Mouse (Mus musculus) hindbrain, embryonic 16.5 days (tissue): ENCODE results near the gene Phf20. TPM values are rescaled to one million over a fixed set of nuclear protein-coding genes. Genes with fewer than 3 reads are reported as not detected.

Experiments used
- ATAC-seq: fragments of 200-750 bp; cut with Nextera tagmentation; 2 replicates; pipeline ENCODE4 v1.8.0; 2017; ENCODE audit warnings: moderate TSS enrichment, moderate library complexity
- H3K27ac ChIP-seq: fragments of 300-500 bp; sonication (generic); 2 replicates; pipeline ENCODE4 v1.5.1; 2014; ENCODE audit warnings: low read depth, mild to moderate bottlenecking, control low read depth, low read length, moderate library complexity
- H3K27me3 ChIP-seq: fragments of 300-500 bp; sonication (generic); replicated peaks from 2 replicates; pipeline ENCODE4 v1.6.1; 2014; ENCODE audit warnings: low read length; ENCODE audit not compliant: control insufficient read depth, insufficient read depth
- H3K36me3 ChIP-seq: fragments of 300-500 bp; sonication (generic); 2 replicates; pipeline ENCODE4 v1.6.1; 2014; ENCODE audit warnings: mild to moderate bottlenecking, low read length, moderate library complexity, mixed read lengths; ENCODE audit not compliant: control insufficient read depth, insufficient read depth
- H3K4me1 ChIP-seq: fragments of 300-500 bp; sonication (generic); 2 replicates; pipeline ENCODE4 v1.6.1; 2014; ENCODE audit warnings: low read depth, low read length; ENCODE audit not compliant: control insufficient read depth, insufficient read depth
- H3K4me2 ChIP-seq: fragments of 300-500 bp; sonication (generic); 2 replicates; pipeline ENCODE4 v1.6.1; 2014; ENCODE audit warnings: mild to moderate bottlenecking, low read length, control low read depth, moderate library complexity
- H3K4me3 ChIP-seq: fragments of 300-500 bp; sonication (generic); 2 replicates; pipeline ENCODE4 v1.5.1; 2014; ENCODE audit warnings: mild to moderate bottlenecking, low read length, control low read depth, moderate library complexity
- H3K9ac ChIP-seq: fragments of 300-500 bp; sonication (generic); 2 replicates; pipeline ENCODE4 v1.6.1; 2014; ENCODE audit warnings: low read depth, mild to moderate bottlenecking, control low read depth, low read length, moderate library complexity
- H3K9me3 ChIP-seq: fragments of 300-500 bp; sonication (generic); 2 replicates; pipeline ENCODE4 v1.6.1; 2014; ENCODE audit warnings: mild to moderate bottlenecking, low read length, moderate library complexity; ENCODE audit not compliant: control insufficient read depth
- WGBS: fragments of 180-500 bp; shearing (Covaris S2); extraction: QIAGEN DNeasy Blood & Tissue Kit; methylation state at CpG from one replicate; pipeline ENCODE4 v1.1.7; 2014; 5-methylcytosine and 5-hydroxymethylcytosine counted together
- polyA plus RNA-seq: library from polyadenylated mRNA; unstranded; fragments of >200 nt; fragmentation: Nextera tagmentation; extraction: Ambion mirVana; gene quantifications from 2 replicates; pipeline ENCODE4 v1.2.1, GENCODE M21; 2015

The Phf20 gene
- polyA plus RNA-seq, 1 experiment from 2014 or later = 117 TPM

DNA sequence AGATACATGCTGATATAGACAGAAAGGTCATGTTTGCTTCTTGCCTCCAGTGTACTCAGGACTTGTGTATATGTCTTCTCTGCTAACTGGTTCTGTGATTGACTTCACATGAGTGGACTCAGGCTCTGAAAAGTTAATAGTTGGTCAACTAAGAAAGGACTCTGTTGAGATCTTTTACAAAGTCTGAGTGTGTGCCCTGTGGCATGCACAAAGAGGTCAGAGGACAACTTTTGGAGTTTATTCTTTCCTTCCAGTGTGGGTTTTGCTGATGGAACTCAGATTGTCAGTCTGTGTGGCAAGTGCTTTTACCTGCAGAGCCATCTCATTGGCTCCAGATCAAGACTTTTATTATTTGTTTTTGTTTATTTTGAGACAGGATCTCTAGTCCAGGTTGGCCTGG, 54.5 kb downstream of the Phf20 start:
- H3K27me3 ChIP-seq = no peaks in the 10 kb centered on the region
- H3K4me3 ChIP-seq = no peak overlapping the region
- H3K4me1 ChIP-seq = no peaks in the 10 kb centered on the region
- H3K9ac ChIP-seq = no peak overlapping the region
- no peaks in the 10 kb centered on the region for H3K9me3 ChIP-seq
- ATAC-seq = no peak
- no peak overlapping the region for H3K4me2 ChIP-seq
- H3K27ac ChIP-seq = no peak overlapping the region
- H3K36me3 ChIP-seq = peaks cover 17% of the 10 kb centered on the region

DNA sequence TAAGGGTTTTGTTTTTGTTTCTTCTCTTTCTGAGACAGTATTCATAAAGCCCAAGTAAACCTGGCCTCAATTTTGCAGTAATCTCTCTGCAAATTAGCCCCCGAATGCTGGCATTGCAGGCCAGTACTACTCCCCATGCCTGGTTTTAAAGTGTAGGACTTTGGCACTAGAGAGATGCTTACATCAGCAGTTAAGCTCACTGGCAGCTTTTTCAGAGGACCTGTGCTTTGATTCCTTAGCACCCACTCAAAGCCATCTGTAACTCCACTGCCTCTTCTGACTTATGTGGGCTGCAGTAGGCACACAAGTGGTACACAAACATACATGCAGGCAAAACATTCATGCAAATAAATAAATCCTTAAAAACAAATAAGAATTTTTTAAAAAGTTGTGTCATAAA, 55.0 kb downstream of the Phf20 start:
- Histone ChIP-seq H3K27me3 (no peaks in the 10 kb centered on the region), H3K4me3 (no peak overlapping the region), H3K4me1 (no peaks in the 10 kb centered on the region), H3K27ac (no peak overlapping the region), H3K9ac (no peak overlapping the region), H3K9me3 (no peaks in the 10 kb centered on the region), H3K36me3 (peaks cover 17% of the 10 kb centered on the region), H3K4me2 (no peak overlapping the region)
- no peak for ATAC-seq
- 100% methylated on average over 1 of the region's 1 CpGs for WGBS

GRCm38 (mm10) chr2:156257051-156257450, 60.8 kb downstream of the Phf20 start:
- no peaks in the 10 kb centered on the region for H3K27me3 ChIP-seq
- H3K4me3 ChIP-seq = no peak overlapping the region
- H3K9me3 ChIP-seq = no peaks in the 10 kb centered on the region
- peaks cover 3% of the 10 kb centered on the region for H3K4me1 ChIP-seq
- H3K9ac ChIP-seq = no peak overlapping the region
- H3K4me2 ChIP-seq = no peak overlapping the region
- WGBS = 44% methylated on average over 2 of the region's 2 CpGs
- ATAC-seq = 0 out of 2 replicates have a peak, but pooled peaks have one; percentile 45
- H3K27ac ChIP-seq = peak overlapping the region; percentile 63
- H3K36me3 ChIP-seq = peaks cover 17% of the 10 kb centered on the region

GRCm38 (mm10) chr2:156257922-156258761, 61.9 kb downstream of the Phf20 start:
- no peak overlapping the region for H3K27ac ChIP-seq
- ATAC-seq = no peak

GRCm38 (mm10) chr2:156260968-156261367, 64.7 kb downstream of the Phf20 start:
- H3K4me1 ChIP-seq = peaks cover 3% of the 10 kb centered on the region
- ATAC-seq = no peak
- H3K27me3 ChIP-seq = no peaks in the 10 kb centered on the region
- H3K9me3 ChIP-seq = no peaks in the 10 kb centered on the region
- WGBS = 93% methylated on average over 2 of the region's 2 CpGs
- H3K4me3 ChIP-seq = no peak overlapping the region
- H3K36me3 ChIP-seq = peaks cover 2% of the 10 kb centered on the region; the same call in 1 of the 2 replicates
- H3K4me2 ChIP-seq = no peak overlapping the region
- no peak overlapping the region for H3K9ac ChIP-seq
- H3K27ac ChIP-seq = no peak overlapping the region

More at GRCm38 (mm10) chr2:156257922-156258761, 61.9 kb downstream of the Phf20 start:
- Histone ChIP-seq H3K9me3 (no peaks in the 10 kb centered on the region), H3K27me3 (no peaks in the 10 kb centered on the region), H3K9ac (no peak overlapping the region), H3K4me1 (peaks cover 3% of the 10 kb centered on the region), H3K36me3 (peaks cover 6% of the 10 kb centered on the region; the same call in 1 of the 2 replicates), H3K4me2 (no peak overlapping the region), H3K4me3 (no peak overlapping the region)
- WGBS = 88% methylated on average over 11 of the region's 11 CpGs

- H3K4me3 ChIP-seq = no peak overlapping the region
- no peaks in the 10 kb centered on the region for H3K4me1 ChIP-seq
- no peak overlapping the region for H3K27ac ChIP-seq
- whole genome bisulfite sequencing = 91% methylated on average over 4 of the region's 4 CpGs
- no peak overlapping the region for H3K9ac ChIP-seq
- H3K36me3 ChIP-seq = peaks cover 2% of the 10 kb centered on the region; the same call in 1 of the 2 replicates
- H3K27me3 ChIP-seq = no peaks in the 10 kb centered on the region
- no peak for ATAC-seq
- H3K9me3 ChIP-seq = no peaks in the 10 kb centered on the region
- no peak overlapping the region for H3K4me2 ChIP-seq
Measured at GRCm38 (mm10) chr2:156263204-156263893, 67.1 kb downstream of the Phf20 start.

DNA sequence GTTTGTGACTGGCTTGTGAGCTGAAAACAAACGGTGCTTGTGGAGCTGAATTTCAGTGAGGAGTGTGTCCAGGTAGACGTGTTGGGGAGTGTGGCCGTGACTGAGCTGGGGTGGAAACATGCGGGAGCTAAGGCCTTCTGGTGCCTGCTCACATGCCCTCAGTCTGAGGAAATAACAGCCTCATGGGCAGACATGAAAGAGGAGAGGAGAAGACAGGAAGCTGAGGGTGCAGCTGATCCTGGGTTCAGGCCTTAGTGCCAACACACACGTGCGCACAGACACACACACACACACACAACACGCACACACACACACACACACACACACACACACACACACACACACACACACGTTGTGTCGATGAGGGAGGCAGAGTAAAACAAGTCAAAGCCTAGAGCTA, 71.4 kb downstream of the Phf20 start:
- H3K4me2 ChIP-seq = no peak overlapping the region
- no peaks in the 10 kb centered on the region for H3K9me3 ChIP-seq
- H3K27ac ChIP-seq = no peak overlapping the region
- H3K4me3 ChIP-seq = no peak overlapping the region
- no peak for ATAC-seq
- 93% methylated on average over 9 of the region's 9 CpGs for WGBS
- H3K27me3 ChIP-seq = no peaks in the 10 kb centered on the region
- no peak overlapping the region for H3K9ac ChIP-seq
- H3K36me3 ChIP-seq = no peaks in the 10 kb centered on the region
- H3K4me1 ChIP-seq = no peaks in the 10 kb centered on the region

DNA sequence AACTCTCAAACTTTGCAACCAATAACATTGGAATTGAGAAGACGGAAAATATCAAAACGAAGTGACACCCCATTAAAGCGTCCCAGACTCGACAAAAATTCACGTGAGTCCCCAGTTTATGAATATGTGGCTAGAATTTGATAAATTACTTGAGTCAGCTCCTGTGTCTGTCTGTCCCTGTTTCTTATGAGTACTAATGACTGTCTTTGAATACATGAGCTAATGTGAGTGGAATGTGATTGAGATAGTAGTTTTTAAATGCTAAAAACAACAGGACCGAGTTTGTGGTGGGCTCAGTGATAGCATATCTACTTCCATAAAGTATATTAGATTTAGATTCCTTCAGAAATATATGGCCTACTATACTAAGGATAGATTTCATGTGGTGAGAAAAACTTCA, 76.3 kb downstream of the Phf20 start:
- Histone ChIP-seq H3K4me1 (no peaks in the 10 kb centered on the region), H3K36me3 (peaks cover 5% of the 10 kb centered on the region), H3K27ac (no peak overlapping the region), H3K27me3 (no peaks in the 10 kb centered on the region), H3K9ac (no peak overlapping the region), H3K4me2 (no peak overlapping the region), H3K9me3 (no peaks in the 10 kb centered on the region), H3K4me3 (no peak overlapping the region)
- 98% methylated on average over 6 of the region's 6 CpGs for WGBS
- ATAC-seq = no peak

- Histone ChIP-seq H3K36me3 (peaks cover 5% of the 10 kb centered on the region), H3K4me1 (no peaks in the 10 kb centered on the region), H3K9me3 (no peaks in the 10 kb centered on the region), H3K27me3 (no peaks in the 10 kb centered on the region), H3K27ac (peak overlapping the region; percentile 69), H3K4me3 (no peak overlapping the region), H3K9ac (no peak overlapping the region), H3K4me2 (no peak overlapping the region)
- peak; percentile 80 for ATAC-seq
- 60% methylated on average over 4 of the region's 4 CpGs for WGBS
Measured at GRCm38 (mm10) chr2:156278226-156279017, 82.2 kb downstream of the Phf20 start.
